13 mouse cellular contexts compared by ENCODE assay signal in genomic region chr2:166821406-166821805, GRCm38 (mm10).
"Had no signal": no experiment of that assay in that cellular context is flagged by ENCODE, and none has a peak within 500 bp of the region (broad histone marks: within the 10 kb centered on the region; RNA-seq: fewer than 3 reads in every experiment).

No protein-coding gene starts in this region.

- H3K9ac ChIP-seq: kidney, embryonic 15.5 days; liver, embryonic 15.5 days; neural tube, embryonic 15.5 days had no signal

- ATAC-seq: inflammation-experienced regulatory T-cells, adult 6 months had no signal

- H3K27me3 ChIP-seq: kidney, embryonic 15.5 days; liver, embryonic 15.5 days; neural tube, embryonic 15.5 days had no signal

- H3K9me3 ChIP-seq: limb, embryonic 10.5 days; liver, embryonic 15.5 days; midbrain, embryonic 10.5 days; neural tube, embryonic 15.5 days had no signal

- DNase-seq: kidney, adult 2 months; kidney, postnatal 14 days; midbrain, embryonic 14.5 days; thymus, adult 18-20 months; thymus, postnatal 14 days had no signal

- H3K27ac ChIP-seq: kidney, embryonic 15.5 days; limb, embryonic 10.5 days; liver, embryonic 15.5 days; midbrain, embryonic 10.5 days had no signal

- H3K4me2 ChIP-seq: kidney, embryonic 15.5 days; liver, embryonic 15.5 days; neural tube, embryonic 15.5 days had no signal

- H3K36me3 ChIP-seq: neural tube, embryonic 15.5 days had no signal

- H3K4me3 ChIP-seq: kidney, embryonic 15.5 days; left cerebral cortex, adult 2 months; limb, embryonic 10.5 days; liver, embryonic 15.5 days; midbrain, embryonic 10.5 days; myocyte; neural tube, embryonic 15.5 days had no signal
